Mouse (Mus musculus): ENCODE data around the gene Ccdc51. TPM values are rescaled to one million over a fixed set of nuclear protein-coding genes. Genes with fewer than 3 reads are reported as not detected.
A peak's percentile ranks its signal among the peaks of the same experiment; 100 is the strongest.

Ccdc51 gene
- polyA plus RNA-seq, 1 experiment from 2014 or later, result 12.7 TPM

DNA sequence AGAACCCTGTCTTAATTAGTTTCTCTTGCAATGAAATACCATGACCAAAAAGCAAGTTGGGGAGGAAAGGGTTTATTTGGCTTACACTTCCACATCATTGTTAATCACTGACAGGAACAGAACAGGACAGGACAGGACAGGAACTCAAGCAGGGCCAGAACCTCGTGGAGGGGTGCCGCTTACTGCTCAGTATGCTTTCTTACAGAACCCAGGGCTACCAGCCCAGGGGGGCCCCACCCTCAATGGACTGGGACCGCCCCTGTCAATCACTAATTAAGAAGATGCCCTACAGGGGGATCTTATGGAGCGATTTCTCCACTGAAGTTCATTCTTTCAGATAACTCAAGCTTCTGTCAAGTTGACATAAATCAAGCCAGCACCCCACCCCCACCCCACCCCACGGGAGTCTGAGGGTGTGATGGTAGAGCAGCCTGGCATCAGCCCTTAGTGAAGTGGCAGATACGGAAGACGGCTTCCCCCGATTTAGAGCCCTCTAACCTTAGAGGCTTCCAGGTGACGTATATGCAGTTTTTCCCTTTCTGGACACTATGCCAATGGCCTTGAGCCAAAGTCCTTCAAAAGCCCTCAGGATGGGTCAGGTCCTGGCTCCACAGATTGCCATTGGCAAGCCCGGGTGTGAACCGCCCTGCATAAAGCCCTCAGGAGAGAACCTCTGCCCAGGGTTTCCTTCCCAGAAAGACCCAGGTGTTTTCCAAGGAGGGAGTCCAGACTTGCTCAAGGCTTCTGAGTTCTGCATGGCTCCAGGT, 11.7 kb downstream of the Ccdc51 start:
- WGBS, result 30% methylated on average over 11 of the region's 11 CpGs
- Histone ChIP-seq H3K4me2 (replicated peaks; ENCODE audit: low read depth) (peak overlapping the region; percentile 98), H3K36me3 (ENCODE audit: control insufficient read depth, insufficient read depth) (peaks cover 17% of the 10 kb centered on the region), H3K27me3 (replicated peaks; ENCODE audit: control insufficient read depth, insufficient read depth, low read length) (no peaks in the 10 kb centered on the region), H3K27ac (ENCODE audit: low read depth, low read length) (no peak overlapping the region; the same call in 1 of the 2 replicates), H3K4me1 (replicated peaks; ENCODE audit: control insufficient read depth, insufficient read depth, low read length) (peaks cover 6% of the 10 kb centered on the region; the same call in 1 of the 2 replicates), H3K4me3 (ENCODE audit: low read depth, low read length) (0 out of 2 replicates have a peak overlapping the region, but pooled peaks have one; percentile 75), H3K9me3 (ENCODE audit: control insufficient read depth) (no peaks in the 10 kb centered on the region), H3K9ac (ENCODE audit: low read depth, low read length) (no peak overlapping the region)
- no peak for ATAC-seq
- TF ChIP-seq CTCF (IDR thresholded peaks at IDR 0.05; ENCODE audit: low read depth), result no peak

DNA sequence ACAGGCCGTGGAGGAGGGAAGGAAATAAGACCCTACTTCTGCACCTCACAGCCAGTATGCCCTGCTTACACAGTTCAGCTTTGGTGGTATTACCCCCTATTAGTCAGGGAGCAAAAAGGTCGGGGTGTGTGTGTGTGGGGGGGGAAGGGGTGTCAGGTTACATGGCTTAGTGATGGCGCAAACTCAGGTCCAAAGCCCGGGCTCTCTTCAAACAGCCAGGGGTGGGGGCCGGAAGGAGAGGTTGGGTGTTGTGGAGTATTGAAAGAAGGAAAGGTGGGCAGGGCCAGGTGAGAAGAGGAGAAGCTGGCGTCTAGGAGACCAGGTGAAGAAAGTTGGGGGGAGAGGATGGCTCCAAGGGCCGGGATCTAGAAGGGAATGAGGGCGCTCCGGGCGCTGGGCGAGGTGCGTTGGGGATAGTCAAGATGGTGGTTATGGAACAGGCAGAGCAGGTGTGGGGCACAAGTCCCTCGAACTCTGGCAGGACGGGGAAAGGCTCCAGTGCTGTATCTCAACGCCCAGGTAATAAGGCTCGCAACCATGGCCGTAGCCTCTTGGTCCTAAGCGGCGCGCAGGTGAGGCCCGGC, 12.4 kb downstream of the Ccdc51 start:
- peak overlapping the region; percentile 75 for H3K4me3 ChIP-seq (ENCODE audit: low read depth, low read length)
- H3K4me1 ChIP-seq (replicated peaks; ENCODE audit: control insufficient read depth, insufficient read depth, low read length), result peaks cover 6% of the 10 kb centered on the region; the same call in 1 of the 2 replicates
- H3K27ac ChIP-seq (ENCODE audit: low read depth, low read length), result peak overlapping the region; percentile 77
- ATAC-seq, result peak; percentile 71
- WGBS, result 2% methylated on average over 21 of the region's 21 CpGs
- no peaks in the 10 kb centered on the region for H3K27me3 ChIP-seq (replicated peaks; ENCODE audit: control insufficient read depth, insufficient read depth, low read length)
- H3K4me2 ChIP-seq (replicated peaks; ENCODE audit: low read depth), result peak overlapping the region; percentile 98
- no peaks in the 10 kb centered on the region for H3K9me3 ChIP-seq (ENCODE audit: control insufficient read depth)
- peak overlapping the region; percentile 75 for H3K9ac ChIP-seq (ENCODE audit: low read depth, low read length)
- no peak for TF ChIP-seq CTCF (IDR thresholded peaks at IDR 0.05; ENCODE audit: low read depth)
- peaks cover 14% of the 10 kb centered on the region for H3K36me3 ChIP-seq (ENCODE audit: control insufficient read depth, insufficient read depth)

DNA sequence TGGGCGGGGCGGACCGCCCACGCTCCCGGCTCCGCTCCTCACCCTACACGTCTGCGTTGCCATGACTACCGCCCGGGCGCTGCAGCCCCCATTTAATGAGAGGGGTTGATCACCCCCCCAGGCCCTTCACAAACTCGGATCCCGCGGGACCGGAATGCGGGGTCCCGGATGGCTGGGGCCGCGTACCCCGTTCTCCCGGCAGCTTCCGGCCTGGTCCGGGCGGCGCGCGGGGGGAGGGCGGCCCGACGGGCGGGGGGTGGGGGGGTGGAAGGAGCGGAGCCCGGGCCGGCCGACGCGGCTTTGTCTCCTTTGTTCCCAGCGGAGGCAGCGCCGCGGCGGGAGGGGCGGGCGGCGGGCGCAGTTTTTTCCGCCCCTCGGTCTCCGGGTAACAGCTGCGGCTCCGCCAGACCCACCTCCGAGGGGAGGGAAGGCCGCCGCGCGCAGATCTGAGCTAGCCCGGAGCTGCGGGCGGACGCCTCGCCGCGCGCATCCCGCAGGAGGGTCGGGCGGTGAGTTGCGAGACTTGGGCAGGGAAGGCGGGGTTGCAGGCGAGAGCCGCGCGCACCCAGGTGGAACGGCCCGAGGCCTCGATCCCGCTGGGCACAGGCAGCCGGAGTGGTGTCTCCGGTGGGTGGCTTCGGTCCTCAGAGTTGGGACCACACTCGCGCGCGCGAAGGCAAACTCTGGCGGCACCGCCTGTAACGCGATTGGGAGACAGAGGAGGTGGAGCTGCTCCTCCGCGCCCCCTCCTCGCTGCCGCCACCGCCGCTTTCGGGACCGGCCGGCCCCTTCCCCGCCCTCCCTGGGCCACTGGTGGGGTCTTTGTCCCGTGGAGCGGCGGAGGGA, 13.1 kb downstream of the Ccdc51 start, which contains the start of gene Plxnb1:
TSS of gene Plxnb1 (plus strand) at position 253 of the 846 bp plus-strand sequence.
- H3K4me1 ChIP-seq (replicated peaks; ENCODE audit: control insufficient read depth, insufficient read depth, low read length), result peaks cover 6% of the 10 kb centered on the region; the same call in 1 of the 2 replicates
- under 1% methylated on average over 89 of the region's 102 CpGs for WGBS

DNA sequence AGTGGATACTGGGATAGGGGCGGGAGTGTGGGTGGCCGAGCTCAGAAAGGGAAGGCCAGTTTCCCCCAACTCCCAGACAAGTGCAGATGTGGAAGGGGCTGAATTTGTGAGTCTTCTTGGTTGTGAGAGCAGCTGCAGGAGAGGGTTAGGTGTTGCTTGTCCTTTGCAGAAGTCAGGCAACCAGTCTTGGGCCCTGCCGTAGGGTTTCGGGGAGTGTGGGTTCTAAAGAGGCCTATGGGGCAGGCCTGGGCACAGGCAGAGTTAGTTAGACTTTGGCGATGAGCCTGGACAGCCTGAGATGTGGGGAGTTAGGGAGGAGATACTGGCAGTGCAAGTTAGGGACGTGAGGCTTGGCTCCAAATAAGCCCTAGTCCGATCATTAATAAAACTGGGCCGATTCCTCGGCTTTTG, 14.0 kb downstream of the Ccdc51 start:
- H3K4me2 ChIP-seq (replicated peaks; ENCODE audit: low read depth), result peak overlapping the region; percentile 98
- no peak overlapping the region for H3K27ac ChIP-seq (ENCODE audit: low read depth, low read length)
- TF ChIP-seq CTCF (IDR thresholded peaks at IDR 0.05; ENCODE audit: low read depth), result no peak
- 0 out of 2 replicates have a peak overlapping the region, but pooled peaks have one; percentile 17 for H3K9ac ChIP-seq (ENCODE audit: low read depth, low read length)
- no peaks in the 10 kb centered on the region for H3K9me3 ChIP-seq (ENCODE audit: control insufficient read depth)
- H3K36me3 ChIP-seq (ENCODE audit: control insufficient read depth, insufficient read depth), result peaks cover 11% of the 10 kb centered on the region
- no peak for ATAC-seq
- WGBS, result 39% methylated on average over 9 of the region's 9 CpGs
- peak overlapping the region; percentile 75 for H3K4me3 ChIP-seq (ENCODE audit: low read depth, low read length)
- H3K4me1 ChIP-seq (replicated peaks; ENCODE audit: control insufficient read depth, insufficient read depth, low read length), result peaks cover 6% of the 10 kb centered on the region; the same call in 1 of the 2 replicates
- no peaks in the 10 kb centered on the region for H3K27me3 ChIP-seq (replicated peaks; ENCODE audit: control insufficient read depth, insufficient read depth, low read length)

More for the DNA sequence above, 13.1 kb downstream of the Ccdc51 start, which contains the start of gene Plxnb1:
- Histone ChIP-seq H3K4me3 (ENCODE audit: low read depth, low read length) (peak within 1 kb of the TSS; percentile 75), H3K27ac (ENCODE audit: low read depth, low read length) (peak within 1 kb of the TSS; percentile 77), H3K4me2 (replicated peaks; ENCODE audit: low read depth) (peak within 1 kb of the TSS; percentile 98), H3K9me3 (ENCODE audit: control insufficient read depth) (no peaks in the 10 kb centered on the region), H3K36me3 (ENCODE audit: control insufficient read depth, insufficient read depth) (peaks cover 9% of the 10 kb centered on the region), H3K27me3 (replicated peaks; ENCODE audit: control insufficient read depth, insufficient read depth, low read length) (no peaks in the 10 kb centered on the region), H3K9ac (ENCODE audit: low read depth, low read length) (peak within 1 kb of the TSS; percentile 75)
- ATAC-seq, result peak; percentile 67
- no peak for TF ChIP-seq CTCF (IDR thresholded peaks at IDR 0.05; ENCODE audit: low read depth)

DNA sequence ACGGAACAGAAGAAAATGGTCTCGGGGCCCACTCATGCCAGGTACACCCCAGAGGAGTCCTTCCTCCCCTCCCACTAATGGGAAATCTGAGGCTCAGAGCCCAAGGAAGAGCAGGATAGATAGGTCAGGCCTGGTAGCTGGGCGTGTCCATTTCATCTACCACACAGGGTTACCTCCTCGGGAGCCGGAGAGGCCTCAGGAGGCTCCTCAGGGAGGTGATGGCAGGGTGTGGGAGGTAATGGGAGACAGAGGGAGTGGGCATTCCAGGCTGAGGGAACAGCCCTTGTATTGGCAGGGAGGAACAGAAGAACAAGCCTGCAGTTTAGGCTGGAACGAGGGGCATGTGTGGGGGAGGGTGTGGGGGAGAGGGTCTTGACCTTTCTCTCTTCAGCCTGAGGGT, 14.6 kb downstream of the Ccdc51 start:
- H3K9me3 ChIP-seq (ENCODE audit: control insufficient read depth), result no peaks in the 10 kb centered on the region
- peaks cover 6% of the 10 kb centered on the region; the same call in 1 of the 2 replicates for H3K4me1 ChIP-seq (replicated peaks; ENCODE audit: control insufficient read depth, insufficient read depth, low read length)
- 43% methylated on average over 6 of the region's 6 CpGs for WGBS
- no peaks in the 10 kb centered on the region for H3K27me3 ChIP-seq (replicated peaks; ENCODE audit: control insufficient read depth, insufficient read depth, low read length)
- TF ChIP-seq CTCF (IDR thresholded peaks at IDR 0.05; ENCODE audit: low read depth), result no peak
- no peak overlapping the region for H3K4me3 ChIP-seq (ENCODE audit: low read depth, low read length)
- no peak overlapping the region for H3K9ac ChIP-seq (ENCODE audit: low read depth, low read length)
- peaks cover 5% of the 10 kb centered on the region for H3K36me3 ChIP-seq (ENCODE audit: control insufficient read depth, insufficient read depth)
- peak overlapping the region; percentile 98 for H3K4me2 ChIP-seq (replicated peaks; ENCODE audit: low read depth)
- H3K27ac ChIP-seq (ENCODE audit: low read depth, low read length), result no peak overlapping the region
- ATAC-seq, result no peak

Data from intestine, postnatal 0 days (tissue).